Mouse (Mus musculus) heart, adult 10 weeks (tissue): ENCODE data around the gene Zfp433. TPM values are rescaled to one million over a fixed set of nuclear protein-coding genes. Genes with fewer than 3 reads are reported as not detected.

Source experiments
- polyA plus RNA-seq: library from polyadenylated mRNA; stranded (reverse); fragments of 350-450 nt; fragmentation: Illumina TruSeq; extraction: RNeasy Lipid Tissue Mini Kit (QIAGEN cat#74804); gene quantifications from one replicate; pipeline ENCODE4 v1.2.3, GENCODE M21; 2014; ENCODE audit warnings: low read depth, low replicate concordance

The Zfp433 gene
- polyA plus RNA-seq = 4.7 TPM

GRCm38 (mm10) chr10:81704531-81705301, at the start of gene Zfp433:
Gene Zfp433 (plus strand): TSS chr10:81704825.

GRCm38 (mm10) chr10:81770506-81771403, 66.1 kb downstream of the Zfp433 start, which contains the start of gene Gm3055:
Gene Gm3055 (minus strand): TSS chr10:81771161.

Other genes starting within 250 kb of the Zfp433 start
- gene Nfic, start 249.2 kb upstream of the Zfp433 start, polyA plus RNA-seq = 69.1 TPM
- gene Celf5, start 222.1 kb upstream of the Zfp433 start, polyA plus RNA-seq = 0.50 TPM
- 59.9 TPM for gene Ncln, start 208.4 kb upstream of the Zfp433 start, polyA plus RNA-seq
- gene S1pr4, start 204.7 kb upstream of the Zfp433 start, polyA plus RNA-seq = 0.65 TPM
- 2.3 TPM for gene Gna15, start 180.6 kb upstream of the Zfp433 start, polyA plus RNA-seq
- 52.1 TPM for gene Gna11, start 159.6 kb upstream of the Zfp433 start, polyA plus RNA-seq
- 1,032 TPM for gene Aes, start 145.3 kb upstream of the Zfp433 start, polyA plus RNA-seq
- 16.3 TPM for gene Tle2, start 130.3 kb upstream of the Zfp433 start, polyA plus RNA-seq
- gene Tle6, start 103.8 kb upstream of the Zfp433 start, polyA plus RNA-seq = 14.7 TPM
- 5.9 TPM for gene BC025920, start 98.6 kb upstream of the Zfp433 start, polyA plus RNA-seq
- gene Sirt6, start 77.0 kb upstream of the Zfp433 start, polyA plus RNA-seq = 8.1 TPM
- gene Ankrd24, start 76.3 kb upstream of the Zfp433 start, polyA plus RNA-seq = 19.0 TPM
- 2.7 TPM for gene Gm10778, start 55.8 kb upstream of the Zfp433 start, polyA plus RNA-seq
- gene Gm3055, start 66.3 kb downstream of the Zfp433 start, polyA plus RNA-seq = 3.5 TPM
- gene Gm4767, start 107.4 kb downstream of the Zfp433 start, polyA plus RNA-seq = 0.68 TPM
- 2.2 TPM for gene Gm32687, start 159.1 kb downstream of the Zfp433 start, polyA plus RNA-seq
- 0.50 TPM for gene Zfp781, start 225.7 kb downstream of the Zfp433 start, polyA plus RNA-seq